Comparison of ENCODE assay signal across 12 mouse cellular contexts in genomic region chrX:52320653-52321052, GRCm38 (mm10).
DNase-seq lines count a peak whose midpoint lies in the region.
"Had no signal": no experiment of that assay in that cellular context is flagged by ENCODE, and none has a peak within 500 bp of the region (broad histone marks: within the 10 kb centered on the region; RNA-seq: fewer than 3 reads in every experiment).

No protein-coding gene starts in this region.

- intact Hi-C loops in heart, postnatal 10 days (cut with DNase I): no loop called here
- intact Hi-C loops in heart, postnatal 25 days (cut with DNase I): no loop called here

- peak; percentile 4 to 8 for DNase-seq in heart, postnatal 10 days
- no peak for DNase-seq in heart, postnatal 25 days (ENCODE audit: low spot score)
- peak; percentile 54 for DNase-seq in Muller cell, postnatal 12 days (ENCODE audit: inconsistent ontology term)
- DNase-seq in adipocyte (ENCODE audit: low spot score): peak; percentile 46
- DNase-seq in lung, postnatal 25 days (ENCODE audit: low spot score): peak; percentile 2
- no peak for DNase-seq in yolk sac, embryonic 10.5 days (ENCODE audit: low spot score)
- DNase-seq in layer of hippocampus, adult 8-10 months (ENCODE audit: low spot score in 2 of 2): no peak
- DNase-seq: cerebellum, adult 9-10 months; gastrocnemius, postnatal 25 days; layer of hippocampus, adult 9-11 months; midbrain, embryonic 14.5 days; thymus, adult 2 months had no signal

Comparison
In these comparisons a context has a peak if more than half of its experiments do, and no peak if none do; other contexts are left out.
1. DNase-seq: peak in heart, postnatal 10 days (2 of 2), Muller cell, postnatal 12 days (single experiment), adipocyte (single experiment) and lung, postnatal 25 days (single experiment); none in heart, postnatal 25 days (single experiment), yolk sac, embryonic 10.5 days (single experiment) and layer of hippocampus, adult 8-10 months (0 of 2).